Mouse (Mus musculus) liver, embryonic 12.5 days (tissue): ENCODE data around the gene Trim28. TPM values are rescaled to one million over a fixed set of nuclear protein-coding genes. Genes with fewer than 3 reads are reported as not detected.
"Not testable (repeated sequence)": the region's sequence is repeated elsewhere in the genome, so short reads cannot be mapped to it uniquely, and the experiment has no call there.

Experiments
- ATAC-seq: fragments of 200-750 bp; cut with Nextera tagmentation; 2 replicates; pipeline ENCODE4 v1.8.0; 2017; ENCODE audit warnings: moderate number of reproducible peaks, mild to moderate bottlenecking, moderate library complexity
- H3K27ac ChIP-seq: fragments of 300-500 bp; sonication (generic); 2 replicates; pipeline ENCODE4 v1.5.1; 2016; ENCODE audit warnings: mild to moderate bottlenecking
- H3K27me3 ChIP-seq: fragments of 300-500 bp; sonication (generic); replicated peaks from 2 replicates; pipeline ENCODE4 v1.6.1; 2016; ENCODE audit warnings: mild to moderate bottlenecking, moderate library complexity
- H3K36me3 ChIP-seq: fragments of 300-500 bp; sonication (generic); 2 replicates; pipeline ENCODE4 v1.6.1; 2016; ENCODE audit warnings: mild to moderate bottlenecking, moderate library complexity
- H3K4me1 ChIP-seq: fragments of 300-500 bp; sonication (generic); 2 replicates; pipeline ENCODE4 v1.6.1; 2016
- H3K4me2 ChIP-seq: fragments of 300-500 bp; sonication (generic); 2 replicates; pipeline ENCODE4 v1.6.1; 2016; ENCODE audit warnings: mild to moderate bottlenecking, moderate library complexity
- H3K4me3 ChIP-seq: fragments of 300-500 bp; sonication (generic); 2 replicates; pipeline ENCODE4 v1.5.1; 2016; ENCODE audit warnings: mild to moderate bottlenecking, moderate library complexity
- H3K9ac ChIP-seq: fragments of 300-500 bp; sonication (generic); 2 replicates; pipeline ENCODE4 v1.6.1; 2016; ENCODE audit warnings: mild to moderate bottlenecking, moderate library complexity
- H3K9me3 ChIP-seq: fragments of 300-500 bp; sonication (generic); replicated peaks from 2 replicates; pipeline ENCODE4 v1.6.1; 2016; ENCODE audit warnings: mild to moderate bottlenecking, moderate library complexity
- WGBS: fragments of 180-500 bp; shearing (Covaris S2); methylation state at CpG from one replicate; pipeline ENCODE4 v1.1.7; 2016; ENCODE audit not compliant: insufficient replicate concordance; 5-methylcytosine and 5-hydroxymethylcytosine counted together
- polyA plus RNA-seq: library from polyadenylated mRNA; unstranded; fragments of >200 nt; fragmentation: Nextera tagmentation; extraction: Ambion mirVana; gene quantifications from 2 replicates; pipeline ENCODE4 v1.2.1, GENCODE M21; 2016

Gene Trim28
- polyA plus RNA-seq, 1 experiment from 2014 or later: 203 TPM

DNA sequence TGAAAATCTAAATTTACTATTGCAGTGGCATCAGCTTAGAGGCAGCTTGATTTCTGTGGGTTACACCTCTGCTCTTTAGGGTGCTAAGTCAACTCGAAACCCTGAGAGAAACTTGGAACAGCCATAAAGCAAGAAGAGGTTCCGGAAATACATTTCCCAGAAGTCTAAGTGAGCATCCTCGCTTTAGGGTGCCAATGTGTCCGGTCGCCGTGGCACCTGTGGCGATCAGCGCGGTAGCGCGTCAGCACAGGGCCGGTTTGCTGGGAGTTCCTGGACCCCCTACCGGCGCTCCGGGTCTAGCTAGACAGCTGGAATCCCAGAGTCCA, 55.0 kb downstream of the Trim28 start:
- Histone ChIP-seq H3K27me3 (no peaks in the 10 kb centered on the region; the same call in 1 of the 2 replicates), H3K9me3 (no peaks in the 10 kb centered on the region), H3K4me1 (peaks cover 16% of the 10 kb centered on the region), H3K4me3 (peak overlapping the region; percentile 62), H3K9ac (peak overlapping the region; percentile 67), H3K27ac (no peak overlapping the region), H3K4me2 (peak overlapping the region; percentile 79), H3K36me3 (no peaks in the 10 kb centered on the region)
- WGBS: 6% methylated on average over 15 of the region's 15 CpGs
- no peak for ATAC-seq

DNA sequence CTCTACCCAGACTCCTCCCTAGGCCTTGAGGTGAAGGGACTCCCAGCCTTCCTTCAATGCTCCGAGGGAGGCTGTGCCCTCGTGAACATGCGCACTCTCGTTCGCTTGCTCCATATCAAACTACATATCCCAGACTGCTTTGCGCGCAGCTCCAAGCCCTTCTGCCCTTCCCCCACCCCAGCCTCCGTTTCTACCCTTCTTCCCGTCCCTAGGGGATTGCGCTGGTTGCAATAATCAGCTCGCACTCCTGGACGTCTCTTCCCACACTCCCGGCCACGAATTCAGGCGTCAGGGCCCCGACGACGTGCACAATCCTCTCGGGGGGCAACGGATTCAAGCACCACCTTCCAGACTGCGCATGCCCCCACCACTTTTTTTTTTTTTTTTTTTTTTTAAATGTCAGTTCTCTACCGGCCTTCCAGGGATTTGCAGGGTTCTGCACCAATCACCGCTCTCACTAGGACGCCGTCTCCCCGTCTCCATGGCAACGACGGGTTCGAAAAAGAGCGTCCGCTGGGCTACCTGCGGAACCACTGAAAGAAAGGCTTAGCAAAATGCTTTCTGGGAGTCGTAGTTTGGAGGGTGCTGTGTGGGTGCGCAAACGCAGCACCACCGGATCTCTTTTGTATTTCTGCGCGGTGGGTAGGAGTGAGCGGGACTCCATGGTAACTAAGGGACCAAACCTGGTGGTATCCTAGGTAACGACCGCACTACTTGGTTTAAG, 55.5 kb downstream of the Trim28 start, which contains the start of gene Mzf1:
Gene Mzf1, minus strand, starts transcription at position 478 of the 724 bp plus-strand sequence.
- no peaks in the 10 kb centered on the region for H3K36me3 ChIP-seq
- H3K27me3 ChIP-seq: no peaks in the 10 kb centered on the region; the same call in 1 of the 2 replicates
- H3K4me3 ChIP-seq: peak within 1 kb of the TSS; percentile 62
- H3K9ac ChIP-seq: peak within 1 kb of the TSS; percentile 67
- peak within 1 kb of the TSS; percentile 79 for H3K4me2 ChIP-seq
- peak; percentile 87 for ATAC-seq
- H3K9me3 ChIP-seq: no peaks in the 10 kb centered on the region
- H3K4me1 ChIP-seq: peaks cover 16% of the 10 kb centered on the region
- WGBS: under 1% methylated on average over 41 of the region's 41 CpGs
- H3K27ac ChIP-seq: peak within 1 kb of the TSS; percentile 49

DNA sequence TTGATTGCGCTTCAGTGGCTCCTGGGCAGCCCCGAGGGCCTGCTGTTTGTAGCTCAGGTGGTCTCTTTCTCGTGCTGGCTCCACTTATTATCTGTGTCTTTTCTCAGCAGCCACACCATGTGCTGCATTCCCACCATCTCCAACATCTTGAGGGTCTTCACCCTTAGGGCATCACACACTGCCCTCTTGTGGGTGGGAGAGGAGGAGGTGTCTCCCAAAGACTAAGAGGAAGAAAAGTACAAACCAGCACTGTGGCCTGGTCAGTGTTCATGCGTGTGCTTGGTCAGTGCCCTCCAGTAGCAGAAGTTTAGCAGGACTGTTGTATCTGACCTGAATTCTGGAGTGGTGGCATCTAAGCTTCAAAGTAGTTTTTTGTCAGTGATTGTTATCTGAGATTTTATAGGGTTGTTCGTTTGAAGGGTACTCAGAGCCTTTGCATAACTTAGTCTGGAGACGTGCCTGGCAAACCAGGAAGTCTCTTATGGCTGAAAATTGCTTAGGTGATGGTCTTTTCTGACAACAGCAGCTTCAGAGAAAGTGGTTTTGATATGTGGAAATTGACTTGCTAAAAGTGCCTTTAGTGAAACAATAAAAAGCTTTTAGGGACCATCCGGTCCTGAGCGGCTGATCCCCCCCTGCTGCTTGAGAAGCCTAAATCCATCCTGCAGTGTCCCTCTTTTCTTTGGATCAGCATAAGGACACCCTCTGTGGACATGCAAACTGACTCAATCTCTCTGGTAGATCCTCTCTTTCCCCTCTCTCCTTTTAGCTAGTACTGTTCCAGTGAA, 58.2 kb downstream of the Trim28 start:
- Histone ChIP-seq H3K27ac (no peak overlapping the region), H3K4me3 (no peak overlapping the region), H3K4me2 (no peak overlapping the region), H3K36me3 (no peaks in the 10 kb centered on the region), H3K27me3 (no peaks in the 10 kb centered on the region; the same call in 1 of the 2 replicates), H3K4me1 (peaks cover 16% of the 10 kb centered on the region), H3K9me3 (no peaks in the 10 kb centered on the region), H3K9ac (no peak overlapping the region)
- no peak for ATAC-seq
- WGBS: 58% methylated on average over 8 of the region's 8 CpGs

DNA sequence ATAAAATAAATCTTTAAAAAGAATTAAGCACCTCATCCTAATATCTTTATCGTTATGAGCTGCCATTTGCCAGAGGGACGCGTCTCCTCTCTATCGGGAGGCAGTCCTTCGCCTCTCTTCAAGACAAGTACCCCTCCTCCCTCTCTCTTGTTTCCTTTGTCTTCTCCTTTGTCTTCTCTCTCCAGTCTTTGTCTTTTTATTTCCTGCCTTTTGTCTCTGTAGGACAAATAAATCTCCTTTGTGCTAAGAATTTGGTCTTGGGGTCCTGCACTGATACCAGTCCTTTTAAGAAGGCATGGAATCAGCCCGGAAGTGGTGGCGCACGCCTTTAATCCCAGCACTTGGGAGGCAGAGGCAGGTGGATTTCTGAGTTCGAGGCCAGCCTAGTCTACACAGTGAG, 60.6 kb downstream of the Trim28 start:
- H3K4me3 ChIP-seq: no peak overlapping the region
- H3K4me2 ChIP-seq: no peak overlapping the region
- no peak for ATAC-seq
- WGBS: 77% methylated on average over 9 of the region's 9 CpGs
- H3K4me1 ChIP-seq: peaks cover 8% of the 10 kb centered on the region
- H3K9me3 ChIP-seq: no peaks in the 10 kb centered on the region; the same call in 1 of the 2 replicates
- no peaks in the 10 kb centered on the region for H3K36me3 ChIP-seq
- no peak overlapping the region for H3K27ac ChIP-seq
- H3K9ac ChIP-seq: no peak overlapping the region
- no peaks in the 10 kb centered on the region; the same call in 1 of the 2 replicates for H3K27me3 ChIP-seq

DNA sequence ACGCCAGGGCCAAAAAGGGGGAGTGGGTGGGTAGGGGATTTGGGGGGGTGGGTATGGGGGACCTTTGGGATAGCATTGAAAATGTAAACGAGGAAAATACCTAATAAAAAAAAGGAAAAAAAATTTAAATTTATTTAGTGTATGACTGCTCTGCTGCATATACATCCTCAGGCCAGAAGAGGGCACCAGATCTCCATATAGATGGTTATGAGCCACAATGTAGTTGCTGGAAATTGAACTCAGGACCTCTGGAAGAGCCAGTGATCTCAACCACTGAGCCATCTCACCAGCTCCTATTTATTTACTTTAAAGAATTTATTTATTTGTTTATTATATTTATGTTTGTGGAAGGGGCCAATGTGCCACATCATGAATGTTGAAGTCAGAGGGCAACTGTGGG, 64.5 kb downstream of the Trim28 start:
- not testable (repeated sequence) for H3K4me2 ChIP-seq, H3K4me3 ChIP-seq, ATAC-seq, H3K4me1 ChIP-seq, H3K9me3 ChIP-seq, H3K9ac ChIP-seq, H3K36me3 ChIP-seq, H3K27ac ChIP-seq, H3K27me3 ChIP-seq
- 35% methylated on average over 2 of the region's 2 CpGs for WGBS

DNA sequence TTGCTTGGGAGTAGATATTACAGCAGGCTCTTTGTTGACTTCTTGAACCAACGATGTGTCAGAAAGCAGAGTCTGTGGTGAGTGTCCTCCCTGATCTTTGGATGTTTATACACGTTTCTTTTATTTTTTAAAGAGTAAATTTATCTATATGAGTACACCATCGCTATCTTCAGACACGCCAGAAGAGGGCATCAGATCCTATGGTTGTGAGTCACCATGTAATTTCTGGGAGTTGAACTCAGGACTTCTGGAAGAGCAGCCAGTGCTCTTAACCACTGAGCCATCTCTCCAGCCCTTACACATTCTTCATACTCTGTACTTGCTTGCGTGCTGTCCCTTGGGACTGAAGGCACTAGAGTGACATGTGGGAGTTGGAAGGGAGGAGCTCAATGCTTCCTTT, 73.4 kb downstream of the Trim28 start:
- Histone ChIP-seq H3K4me1 (no peaks in the 10 kb centered on the region), H3K9ac (no peak overlapping the region), H3K36me3 (no peaks in the 10 kb centered on the region), H3K4me3 (no peak overlapping the region), H3K4me2 (no peak overlapping the region), H3K27me3 (no peaks in the 10 kb centered on the region), H3K27ac (no peak overlapping the region), H3K9me3 (no peaks in the 10 kb centered on the region)
- WGBS: 47% methylated on average over 5 of the region's 5 CpGs
- no peak for ATAC-seq

Other genes with a start within 250 kb of the Trim28 start
- 1.4 and 2.1 TPM in 2 replicates for gene Zscan18, start 195.5 kb upstream of the Trim28 start, polyA plus RNA-seq
- gene Zfp329, start 180.3 kb upstream of the Trim28 start, polyA plus RNA-seq: 3.8 and 4.6 TPM in 2 replicates
- 16.1 and 16.4 TPM in 2 replicates for gene Zfp110, start 164.4 kb upstream of the Trim28 start, polyA plus RNA-seq
- gene Zfp128, start 117.9 kb upstream of the Trim28 start, polyA plus RNA-seq: 0.86 and 1.0 TPM in 2 replicates
- gene Zscan22, start 101.3 kb upstream of the Trim28 start, polyA plus RNA-seq: 5.9 and 6.6 TPM in 2 replicates
- gene Rps5, start 76.8 kb upstream of the Trim28 start, polyA plus RNA-seq: 813 and 821 TPM in 2 replicates
- 0.24 and 0.43 TPM in 2 replicates for gene Rnf225, start 71.7 kb upstream of the Trim28 start, polyA plus RNA-seq
- gene Zfp324, start 33.3 kb upstream of the Trim28 start, polyA plus RNA-seq: 4.4 and 5.1 TPM in 2 replicates
- 5.4 and 5.7 TPM in 2 replicates for gene Zfp446, start 21.3 kb upstream of the Trim28 start, polyA plus RNA-seq
- gene Slc27a5, start 922 bp upstream of the Trim28 start, polyA plus RNA-seq: 1.3 and 1.5 TPM in 2 replicates
- 16.2 and 20.0 TPM in 2 replicates for gene Zbtb45, start 10.9 kb downstream of the Trim28 start, polyA plus RNA-seq
- 133 and 134 TPM in 2 replicates for gene Chmp2a, start 35.7 kb downstream of the Trim28 start, polyA plus RNA-seq
- gene Ube2m, start 39.2 kb downstream of the Trim28 start, polyA plus RNA-seq: 145 and 148 TPM in 2 replicates
- 0.77 and 1.4 TPM in 2 replicates for gene Mzf1, start 55.6 kb downstream of the Trim28 start, polyA plus RNA-seq
- not detected in 2 replicates for gene Vmn1r85, start 96.1 kb downstream of the Trim28 start, polyA plus RNA-seq
- not detected in 2 replicates for gene Vmn1r86, start 120.8 kb downstream of the Trim28 start, polyA plus RNA-seq
- gene Vmn1r87, start 141.0 kb downstream of the Trim28 start, polyA plus RNA-seq: not detected in 2 replicates
- 0.02 TPM in 1 of 2 replicates, not detected in the other for gene Vmn1r88, start 160.5 kb downstream of the Trim28 start, polyA plus RNA-seq
- not detected in 2 replicates for gene Vmn1r89, start 213.9 kb downstream of the Trim28 start, polyA plus RNA-seq